Mouse (Mus musculus) left cerebral cortex, postnatal 25 days (tissue): ENCODE data around the gene Gna15. TPM values are rescaled to one million over a fixed set of nuclear protein-coding genes. Genes with fewer than 3 reads are reported as not detected.

ENCODE experiments used
- DNase-seq, 2 experiments: peaks; one replicate each; pipeline ENCODE4 v3.0.0; 2022; ENCODE audit warnings: low spot score in 2 of 2, mixed read lengths in 1 of 2
- intact Hi-C: fragments of 180-260 bp; cut with DNase I; formaldehyde crosslinking; loops from one replicate; pipeline ENCODE4 v1.15.1; 2025
- total RNA-seq, 2 experiments: library from RNA; stranded (reverse); gene quantifications; 2 replicates each; pipeline ENCODE4 v1.2.3; 2021

Gene Gna15
- total RNA-seq, 2 experiments from 2014 or later = 2.0 to 3.1 TPM

- intact Hi-C loops = no loop called here
- DNase-seq = no peak
Observed at GRCm38 (mm10) chr10:81537429-81537828, 13.4 kb upstream of the Gna15 start.

GRCm38 (mm10) chr10:81536734-81537133 lies 12.7 kb upstream of the Gna15 start:
- intact Hi-C loops = no loop called here
- DNase-seq = no peak

DNA sequence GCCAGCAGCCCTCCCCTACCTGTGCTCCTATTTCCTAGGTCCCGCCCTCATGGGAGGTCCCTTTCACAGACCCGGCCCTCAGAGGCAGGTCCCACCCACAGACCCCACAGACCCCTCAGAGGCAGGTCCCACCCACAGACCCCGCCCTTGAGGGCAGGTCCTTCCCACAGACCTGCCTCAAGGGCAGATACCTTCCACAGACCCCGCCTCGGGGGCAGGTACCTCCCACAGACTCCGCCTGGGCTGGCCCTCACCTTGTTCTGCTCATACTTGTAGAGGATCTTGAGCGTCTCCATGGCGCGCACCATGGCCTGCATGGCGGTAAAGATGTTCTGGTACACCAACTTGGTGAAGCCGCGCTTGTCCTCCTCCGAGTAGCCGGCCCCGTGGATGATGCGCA lies 10.8 kb upstream of the Gna15 start:
- intact Hi-C loops = no loop called here
- DNase-seq = no peak

GRCm38 (mm10) chr10:81526779-81527178 lies 2.8 kb upstream of the Gna15 start:
- intact Hi-C loops = loop anchor here (1.0 kb wide), 1 partner anchor 24 kb away; no protein-coding TSS in a partner anchor

GRCm38 (mm10) chr10:81525017-81525694 lies 1.1 kb upstream of the Gna15 start:
- intact Hi-C loops = no loop called here

More at GRCm38 (mm10) chr10:81526779-81527178, 2.8 kb upstream of the Gna15 start:
- DNase-seq = peak; percentile 59 to 65

GRCm38 (mm10) chr10:81523570-81523969 lies 455 bp downstream of the Gna15 start:
- no peak for DNase-seq
- intact Hi-C loops = no loop called here

More at GRCm38 (mm10) chr10:81525017-81525694, 1.1 kb upstream of the Gna15 start:
- DNase-seq = no peak

DNA sequence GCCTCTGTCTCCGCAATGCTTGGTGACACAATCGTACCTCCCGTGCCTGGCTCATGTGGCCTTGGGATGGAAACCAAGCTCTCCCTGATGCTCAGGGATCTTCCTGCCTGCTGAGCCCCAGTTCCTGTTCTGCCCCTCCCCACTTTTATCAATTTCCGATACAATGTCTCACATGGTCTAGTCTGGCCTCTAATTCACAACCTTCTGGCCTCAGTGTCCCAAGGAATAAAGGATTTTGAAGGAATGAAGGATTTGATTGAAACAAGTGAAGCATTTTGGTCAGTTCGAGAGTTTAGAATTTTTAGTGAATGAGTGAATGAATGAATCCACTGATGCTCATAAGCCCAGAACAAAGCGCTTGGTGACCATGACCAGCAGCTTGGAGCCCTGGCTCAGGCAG lies 883 bp downstream of the Gna15 start:
- intact Hi-C loops = no loop called here
- DNase-seq = no peak

DNA sequence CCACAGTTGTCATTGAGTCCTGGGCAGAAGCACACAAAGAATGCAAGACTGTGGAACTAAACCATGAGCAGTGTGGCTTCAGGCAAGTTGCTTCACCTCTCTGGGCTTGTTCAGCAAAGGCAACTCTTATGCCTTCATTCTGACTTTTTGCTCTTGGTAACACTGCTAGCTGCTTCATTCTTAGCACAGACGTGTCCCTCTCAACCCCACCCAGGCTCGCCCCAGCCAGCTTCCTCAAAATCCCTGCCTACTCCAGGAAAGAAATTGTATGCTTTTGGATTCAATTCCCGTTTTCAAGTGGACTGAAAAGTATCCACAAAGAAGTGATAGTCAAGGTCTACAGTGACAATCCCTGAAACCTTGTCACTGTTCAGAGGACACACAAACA lies 4.1 kb downstream of the Gna15 start:
- DNase-seq = no peak
- intact Hi-C loops = no loop called here

- DNase-seq = peak in 1 of 2 experiments; percentile 37
- intact Hi-C loops = no loop called here
Observed at GRCm38 (mm10) chr10:81519227-81519977, 4.6 kb downstream of the Gna15 start.

GRCm38 (mm10) chr10:81518546-81518945 lies 5.5 kb downstream of the Gna15 start:
- peak in 1 of 2 experiments; percentile 38 for DNase-seq
- intact Hi-C loops = no loop called here

- intact Hi-C loops = no loop called here
- DNase-seq = no peak
Observed at GRCm38 (mm10) chr10:81517227-81517626, 6.8 kb downstream of the Gna15 start.

- intact Hi-C loops = no loop called here
- no peak for DNase-seq
Observed at GRCm38 (mm10) chr10:81513798-81514197, 10.2 kb downstream of the Gna15 start.

DNA sequence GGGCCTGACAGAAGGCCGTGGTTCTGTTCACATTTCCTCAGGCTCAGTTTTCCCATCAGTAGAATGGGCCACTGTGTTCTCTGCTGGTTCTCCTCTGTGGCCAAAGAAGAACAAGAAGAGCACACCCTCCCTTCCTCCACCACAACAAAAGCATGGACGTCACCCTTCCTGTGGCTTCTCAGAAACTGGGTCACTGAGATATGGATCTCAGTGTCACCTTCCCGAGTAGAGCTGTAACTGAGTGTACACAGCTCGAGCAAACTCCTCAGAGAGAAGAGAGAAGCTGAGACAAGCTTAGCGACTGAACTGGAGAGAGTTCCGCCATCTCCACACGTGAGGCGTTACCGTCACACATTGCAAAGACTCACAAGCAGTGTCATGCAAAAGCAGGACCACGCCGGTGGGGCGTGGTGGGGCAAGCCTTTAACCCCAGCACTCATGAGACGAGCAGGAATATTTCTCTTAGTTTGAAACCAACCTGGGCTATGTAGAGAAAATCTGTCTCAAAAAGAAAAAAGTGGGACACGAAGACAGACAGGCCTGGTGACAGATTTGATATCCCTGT lies 13.7 kb downstream of the Gna15 start:
- no peak for DNase-seq
- intact Hi-C loops = no loop called here

- DNase-seq = no peak
- intact Hi-C loops = loop anchor here (10.0 kb wide), 1 partner anchor 667 kb away; no protein-coding TSS in a partner anchor
Observed at GRCm38 (mm10) chr10:81507691-81508489, 16.1 kb downstream of the Gna15 start.

- intact Hi-C loops = loop anchor here (10.0 kb wide), 1 partner anchor 668 kb away; no protein-coding TSS in a partner anchor
- DNase-seq = no peak
Observed at GRCm38 (mm10) chr10:81507095-81507494, 16.9 kb downstream of the Gna15 start.

- DNase-seq = no peak
- intact Hi-C loops = loop anchor here (10.0 kb wide), 1 partner anchor 670 kb away; no protein-coding TSS in a partner anchor
Observed at GRCm38 (mm10) chr10:81505016-81505664, 18.9 kb downstream of the Gna15 start.

- intact Hi-C loops = loop anchor here (1.0 to 10.0 kb wide), 4 partner anchors 24 to 672 kb away; no protein-coding TSS in a partner anchor
- DNase-seq = peak; percentile 85 to 90
Observed at GRCm38 (mm10) chr10:81502658-81503057, 21.4 kb downstream of the Gna15 start.

DNA sequence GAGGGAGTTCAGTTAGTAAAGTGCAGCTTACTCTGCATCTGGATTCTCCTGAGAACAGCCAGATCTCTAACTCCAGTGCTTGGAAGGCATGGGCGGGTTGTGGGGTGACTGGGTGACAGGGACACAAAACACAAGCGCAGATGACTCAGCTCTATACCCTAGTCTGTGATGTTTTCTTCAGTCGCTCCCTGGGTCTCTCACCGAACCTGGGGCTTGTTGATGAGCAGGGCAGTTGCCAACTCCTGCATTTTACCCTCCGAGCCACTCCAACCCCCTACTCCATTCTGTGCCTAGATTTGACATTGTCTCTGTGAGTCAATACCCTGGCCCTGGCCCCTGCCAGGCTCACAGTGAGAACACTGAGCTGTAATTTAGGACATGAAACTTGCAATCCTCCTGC lies 22.2 kb downstream of the Gna15 start:
- no peak for DNase-seq
- intact Hi-C loops = loop anchor here (1.0 to 10.0 kb wide), 4 partner anchors 24 to 673 kb away; no protein-coding TSS in a partner anchor

DNA sequence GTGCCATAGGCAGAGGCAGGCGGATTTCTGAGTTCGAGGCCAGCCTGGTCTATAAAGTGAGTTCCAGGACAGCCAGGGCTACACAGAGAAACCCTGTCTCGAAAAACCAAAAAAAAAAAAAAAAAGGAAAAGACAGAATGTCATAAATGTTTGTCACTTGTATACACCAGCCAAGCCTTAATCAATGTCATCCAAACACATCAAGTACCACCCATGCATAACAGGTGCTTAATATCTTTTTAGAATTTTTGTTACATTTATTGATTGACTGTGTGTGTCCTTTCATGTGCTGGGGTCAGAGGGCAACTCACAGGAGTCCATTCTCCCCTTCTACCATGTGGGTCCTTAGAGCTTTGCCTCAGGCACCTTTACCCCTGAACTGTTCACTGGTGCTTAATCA lies 24.0 kb downstream of the Gna15 start, which contains the start of gene S1pr4:
TSS of gene S1pr4 (minus strand) at position 101 of the 400 bp plus-strand sequence.
- intact Hi-C loops = loop anchor here (10.0 kb wide), 1 partner anchor 675 kb away; no protein-coding TSS in a partner anchor
- no peak for DNase-seq
